Mouse (Mus musculus): ENCODE measurements around the gene Akap13.
"Not testable (repeated sequence)": the region's sequence is repeated elsewhere in the genome, so short reads cannot be mapped to it uniquely, and the experiment has no call there.

Akap13 gene

GRCm38 (mm10) chr7:75791092-75791837 lies 335.9 kb downstream of the Akap13 start:
- DNase-seq (ENCODE audit: low spot score in 2 of 2), result not testable (repeated sequence)

- no peak for DNase-seq (ENCODE audit: low spot score in 2 of 2)
Observed at GRCm38 (mm10) chr7:75793091-75793490, 337.8 kb downstream of the Akap13 start.

- no peak for DNase-seq (ENCODE audit: low spot score in 2 of 2)
Observed at GRCm38 (mm10) chr7:75793654-75794335, 338.5 kb downstream of the Akap13 start.

- DNase-seq (ENCODE audit: low spot score in 2 of 2), result peak; percentile 73 to 74
Observed at GRCm38 (mm10) chr7:75795106-75795505, 339.8 kb downstream of the Akap13 start.

- peak; percentile 78 to 80 for DNase-seq (ENCODE audit: low spot score in 2 of 2)
Observed at GRCm38 (mm10) chr7:75796474-75796873, 341.1 kb downstream of the Akap13 start.

- no peak for DNase-seq (ENCODE audit: low spot score in 2 of 2)
Observed at GRCm38 (mm10) chr7:75800530-75800929, 345.2 kb downstream of the Akap13 start.

GRCm38 (mm10) chr7:75801022-75801421 lies 345.7 kb downstream of the Akap13 start:
- DNase-seq (ENCODE audit: low spot score in 2 of 2), result no peak

GRCm38 (mm10) chr7:75801621-75802358 lies 346.5 kb downstream of the Akap13 start:
- no peak for DNase-seq (ENCODE audit: low spot score in 2 of 2)

GRCm38 (mm10) chr7:75802887-75803286 lies 347.6 kb downstream of the Akap13 start:
- DNase-seq (ENCODE audit: low spot score in 2 of 2), result no peak

Measured in spleen, postnatal 36 days (tissue).